Mouse (Mus musculus) cerebellum, adult 2 months (tissue): ENCODE data around the gene Ehbp1l1.

Experiments used
- CTCF ChIP-seq: fragments of 200-500 bp; IDR thresholded peaks from 2 replicates; pipeline ENCODE4 v1.5.1; 2011; ENCODE audit warnings: low read depth, mild to moderate bottlenecking, control low read depth, low read length, moderate library complexity, borderline replicate concordance; ENCODE audit not compliant: insufficient read depth
- POLR2A ChIP-seq: fragments of 200-500 bp; IDR thresholded peaks from 2 replicates; pipeline ENCODE4 v1.6.1; 2011; ENCODE audit warnings: low read length, control low read depth, borderline replicate concordance; ENCODE audit not compliant: insufficient read depth

- TF ChIP-seq POLR2A (no peak), CTCF (no peak)
Measured at GRCm38 (mm10) chr19:5751742-5752141, 25.6 kb upstream of the Ehbp1l1 start.
